Mouse (Mus musculus) liver, postnatal 0 days (tissue): ENCODE measurements around the gene Acoxl.

Experiments used
- CTCF ChIP-seq: sonication (generic); IDR thresholded peaks from 2 replicates; pipeline ENCODE4 v1.5.1; 2016; ENCODE audit warnings: antibody characterized with exemption, low read depth
- EP300 ChIP-seq: IDR thresholded peaks from 2 replicates; pipeline ENCODE4 v1.6.1; 2016; ENCODE audit warnings: antibody characterized with exemption, low read depth, mild to moderate bottlenecking

GRCm38 (mm10) chr2:128054905-128055304 lies 216.2 kb downstream of the Acoxl start:
- TF ChIP-seq CTCF (no peak), EP300 (no peak)
